Mouse (Mus musculus) 3T3-L1 (cell line): ENCODE measurements at regions not wholly inside any gene's neighbourhood (a gene's known extent, or its start where the extent isn't known, plus 50 kb on each side); places are given as distances from the start of the nearest gene placed in this dataset.

Source experiments
- DNase-seq: peaks from one replicate; pipeline ENCODE4 v3.0.0-alpha.2; 2015; ENCODE audit warnings: low read depth, low spot score

- DNase-seq, result no peak
Measured at GRCm38 (mm10) chr15:68014605-68015305, 1514.0 kb upstream of the Lrrc6 start.

GRCm38 (mm10) chr15:68011162-68011561 lies 1510.5 kb upstream of the Lrrc6 start:
- DNase-seq, result no peak

DNA sequence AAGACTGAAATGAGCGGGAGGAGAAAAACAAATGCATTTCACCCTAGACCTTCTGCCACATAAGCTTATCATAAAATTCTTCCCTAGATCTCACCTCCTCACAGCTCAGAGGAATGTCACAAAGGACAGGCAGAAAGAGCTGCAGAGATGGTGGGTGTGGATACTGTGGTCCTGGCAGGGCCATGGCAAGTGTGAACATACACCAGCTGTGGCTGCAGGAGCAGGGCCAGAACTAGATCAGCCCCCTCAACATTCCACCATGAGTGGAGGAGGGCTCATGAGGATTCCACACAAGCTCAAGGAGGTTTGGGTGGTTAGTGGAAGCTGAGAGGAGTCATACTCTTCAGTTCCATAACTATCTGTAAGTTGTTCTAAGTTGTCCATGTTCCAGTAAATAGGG lies 1509.5 kb upstream of the Lrrc6 start:
- DNase-seq, result no peak

- DNase-seq, result no peak
Measured at GRCm38 (mm10) chr15:68004798-68005197, 1504.1 kb upstream of the Lrrc6 start.

DNA sequence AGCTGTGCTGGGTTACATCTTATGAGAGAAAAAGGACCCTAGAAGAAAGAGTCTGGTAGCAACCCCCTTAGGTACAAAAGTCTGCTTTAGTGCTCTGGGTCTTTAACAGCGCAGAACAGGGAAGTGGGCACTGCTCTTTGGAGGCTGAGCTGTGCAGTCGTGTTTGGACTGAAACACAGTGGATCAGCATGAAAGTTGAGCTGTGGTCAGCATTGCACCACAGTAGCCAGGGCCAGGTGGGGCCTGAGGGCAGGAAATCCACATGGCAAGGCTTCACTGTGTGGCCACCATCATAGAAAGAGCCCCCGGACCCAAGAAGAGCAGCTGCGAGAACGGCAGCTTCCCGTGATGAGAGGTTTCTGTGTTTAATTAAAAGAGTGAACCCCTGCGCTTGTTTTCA lies 1495.8 kb upstream of the Lrrc6 start:
- no peak for DNase-seq

GRCm38 (mm10) chr15:67989428-67990272 lies 1488.9 kb upstream of the Lrrc6 start:
- no peak for DNase-seq

DNA sequence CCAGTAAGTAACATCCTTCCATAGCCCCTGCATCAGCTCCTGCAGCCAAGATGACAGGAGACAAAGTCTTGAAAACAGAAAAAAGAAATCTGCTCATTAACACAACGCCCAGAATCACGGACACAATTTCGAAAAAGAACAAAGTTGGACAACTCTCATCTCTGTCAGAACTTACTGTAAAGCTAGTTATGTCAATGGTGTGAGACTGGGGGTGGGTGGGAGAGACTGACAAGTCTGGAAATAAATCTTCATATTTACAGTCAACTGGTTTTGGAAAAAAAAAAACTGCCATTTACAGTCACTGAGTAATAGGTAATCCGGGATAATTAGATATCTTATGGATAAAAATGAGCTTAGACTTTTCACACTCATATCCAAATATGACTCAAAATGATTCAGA lies 1487.2 kb upstream of the Lrrc6 start:
- no peak for DNase-seq

- DNase-seq, result no peak
Measured at GRCm38 (mm10) chr15:67983253-67983652, 1482.5 kb upstream of the Lrrc6 start.

- DNase-seq, result no peak
Measured at GRCm38 (mm10) chr15:67981876-67982275, 1481.2 kb upstream of the Lrrc6 start.

GRCm38 (mm10) chr15:67979451-67979850 lies 1478.7 kb upstream of the Lrrc6 start:
- DNase-seq, result no peak

- no peak for DNase-seq
Measured at GRCm38 (mm10) chr15:67977210-67977609, 1476.5 kb upstream of the Lrrc6 start.

GRCm38 (mm10) chr15:67971998-67972397 lies 1471.3 kb upstream of the Lrrc6 start:
- no peak for DNase-seq

- DNase-seq, result no peak
Measured at GRCm38 (mm10) chr15:67954216-67954615, 1453.5 kb upstream of the Lrrc6 start.

GRCm38 (mm10) chr15:67950281-67951040 lies 1449.8 kb upstream of the Lrrc6 start:
- no peak for DNase-seq

- no peak for DNase-seq
Measured at GRCm38 (mm10) chr15:67944330-67945082, 1443.8 kb upstream of the Lrrc6 start.

GRCm38 (mm10) chr15:67943046-67943445 lies 1442.3 kb upstream of the Lrrc6 start:
- DNase-seq, result no peak

GRCm38 (mm10) chr15:67940510-67940909 lies 1439.8 kb upstream of the Lrrc6 start:
- DNase-seq, result no peak

DNA sequence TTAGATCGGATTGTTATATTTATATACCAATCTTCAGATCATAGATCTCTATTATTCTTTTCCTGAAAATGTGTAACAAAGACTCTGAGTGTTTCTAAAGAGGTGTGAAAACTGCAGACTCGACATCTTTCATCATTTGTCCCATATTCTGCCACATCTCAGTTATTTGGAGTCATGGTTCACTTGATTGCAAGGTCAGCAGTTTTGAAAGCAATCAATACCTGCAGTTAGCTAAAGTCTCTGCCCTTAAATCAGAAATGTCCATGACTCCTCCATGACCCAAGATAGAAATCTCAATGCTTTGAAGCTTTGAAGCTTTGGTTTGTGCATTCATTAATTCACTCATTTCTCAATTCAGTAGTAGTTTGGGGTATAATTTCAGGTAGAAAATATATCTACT lies 1424.2 kb upstream of the Lrrc6 start:
- DNase-seq, result no peak

- no peak for DNase-seq
Measured at GRCm38 (mm10) chr15:67907034-67907433, 1406.3 kb upstream of the Lrrc6 start.

DNA sequence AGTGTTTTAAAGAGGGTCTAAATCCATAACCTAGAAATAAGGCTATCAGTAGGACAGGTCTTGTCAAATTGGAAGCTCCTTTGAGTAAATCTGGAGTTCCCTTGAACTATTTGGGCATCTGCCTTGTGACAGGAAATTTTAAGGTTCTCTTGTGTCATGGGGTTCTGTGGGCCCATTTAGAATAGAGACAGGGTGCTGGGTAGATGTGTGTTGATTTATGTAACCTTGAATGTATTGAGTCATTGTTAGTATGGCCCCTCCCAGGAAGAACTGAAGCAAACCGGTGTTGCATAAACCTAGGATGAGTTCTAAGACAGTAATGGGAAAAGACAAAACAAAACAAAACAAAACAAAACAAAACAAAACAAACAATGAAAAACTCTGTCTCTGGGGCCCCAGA lies 1404.6 kb upstream of the Lrrc6 start:
- no peak for DNase-seq

DNA sequence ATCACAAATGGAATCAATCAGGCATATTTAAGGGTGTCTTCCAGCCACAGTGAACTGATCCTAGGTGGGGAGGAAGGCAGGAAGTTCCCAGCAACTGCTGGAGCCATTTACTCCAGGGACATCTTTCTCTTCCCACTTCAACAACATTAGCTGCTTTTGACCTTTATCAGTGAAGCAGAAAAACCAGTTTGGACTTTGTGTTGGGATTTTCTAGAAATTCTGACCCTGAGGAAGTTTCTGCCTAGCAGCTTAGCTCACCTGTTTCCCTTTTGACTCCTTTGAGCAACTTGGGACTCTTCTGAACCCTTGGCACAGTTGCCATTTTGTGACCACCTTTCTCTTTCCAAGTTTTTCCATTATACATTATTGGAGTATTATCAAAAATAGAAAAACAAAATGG lies 1403.9 kb upstream of the Lrrc6 start:
- no peak for DNase-seq

DNA sequence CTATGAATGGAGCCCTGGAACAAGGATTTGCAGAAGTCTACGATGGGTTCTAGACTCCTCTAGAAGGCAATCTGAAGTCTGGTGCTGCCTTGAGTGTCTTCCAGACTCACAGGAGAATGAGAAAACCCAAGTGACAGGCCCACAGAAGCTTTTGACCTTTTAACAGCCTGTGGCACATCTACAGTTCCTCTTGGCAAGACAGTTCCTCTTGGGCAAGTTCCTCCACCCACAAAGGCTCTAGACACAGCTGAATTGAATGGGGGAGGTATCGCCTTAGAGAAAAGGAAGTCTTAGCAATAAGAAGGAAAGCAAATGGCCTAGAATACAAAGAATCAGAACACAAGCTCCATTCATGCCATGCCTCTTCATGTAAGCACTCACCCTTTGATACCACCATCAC lies 1402.3 kb upstream of the Lrrc6 start:
- DNase-seq, result no peak
